Mouse (Mus musculus): ENCODE measurements around the gene Osbpl6. TPM values are rescaled to one million over a fixed set of nuclear protein-coding genes. Genes with fewer than 3 reads are reported as not detected.

Gene Osbpl6
- polyA plus RNA-seq, 1 experiment from 2014 or later: 6.8 TPM

GRCm38 (mm10) chr2:76532490-76533126 is 126.3 kb downstream of the Osbpl6 start:
- H3K9ac ChIP-seq: no peak overlapping the region
- H3K9me3 ChIP-seq (replicated peaks): no peaks in the 10 kb centered on the region
- WGBS: 80% methylated on average over 14 of the region's 14 CpGs
- no peaks in the 10 kb centered on the region for H3K4me1 ChIP-seq (replicated peaks)
- no peaks in the 10 kb centered on the region for H3K36me3 ChIP-seq
- H3K4me3 ChIP-seq: no peak overlapping the region
- H3K27ac ChIP-seq (ENCODE audit: poor library complexity, severe bottlenecking): no peak overlapping the region
- no peak for ATAC-seq (ENCODE audit: insufficient number of reproducible peaks, low FRiP score)
- H3K4me2 ChIP-seq: no peak overlapping the region
- no peaks in the 10 kb centered on the region for H3K27me3 ChIP-seq (replicated peaks)

- 80% methylated on average over 7 of the region's 7 CpGs for WGBS
Measured at GRCm38 (mm10) chr2:76534932-76535331, 128.6 kb downstream of the Osbpl6 start.

GRCm38 (mm10) chr2:76541900-76542299 is 135.6 kb downstream of the Osbpl6 start:
- Histone ChIP-seq H3K9me3 (replicated peaks) (no peaks in the 10 kb centered on the region), H3K36me3 (no peaks in the 10 kb centered on the region), H3K27me3 (replicated peaks) (no peaks in the 10 kb centered on the region), H3K4me3 (no peak overlapping the region), H3K27ac (ENCODE audit: poor library complexity, severe bottlenecking) (no peak overlapping the region), H3K4me2 (no peak overlapping the region), H3K4me1 (replicated peaks) (peaks cover 9% of the 10 kb centered on the region), H3K9ac (no peak overlapping the region)
- ATAC-seq (ENCODE audit: insufficient number of reproducible peaks, low FRiP score): no peak
- WGBS: 72% methylated on average over 9 of the region's 9 CpGs

More at GRCm38 (mm10) chr2:76534932-76535331, 128.6 kb downstream of the Osbpl6 start:
- no peak overlapping the region for H3K4me2 ChIP-seq
- H3K4me1 ChIP-seq (replicated peaks): peaks cover 7% of the 10 kb centered on the region
- H3K36me3 ChIP-seq: no peaks in the 10 kb centered on the region
- no peak overlapping the region for H3K27ac ChIP-seq (ENCODE audit: poor library complexity, severe bottlenecking)
- no peaks in the 10 kb centered on the region for H3K9me3 ChIP-seq (replicated peaks)
- H3K9ac ChIP-seq: no peak overlapping the region
- H3K4me3 ChIP-seq: no peak overlapping the region
- no peaks in the 10 kb centered on the region for H3K27me3 ChIP-seq (replicated peaks)
- no peak for ATAC-seq (ENCODE audit: insufficient number of reproducible peaks, low FRiP score)

GRCm38 (mm10) chr2:76542921-76543320 is 136.6 kb downstream of the Osbpl6 start:
- ATAC-seq (ENCODE audit: insufficient number of reproducible peaks, low FRiP score): no peak
- Histone ChIP-seq H3K4me1 (replicated peaks) (peaks cover 9% of the 10 kb centered on the region), H3K9ac (no peak overlapping the region), H3K27me3 (replicated peaks) (no peaks in the 10 kb centered on the region), H3K27ac (ENCODE audit: poor library complexity, severe bottlenecking) (no peak overlapping the region), H3K36me3 (no peaks in the 10 kb centered on the region), H3K9me3 (replicated peaks) (no peaks in the 10 kb centered on the region), H3K4me3 (no peak overlapping the region), H3K4me2 (no peak overlapping the region)
- WGBS: 84% methylated on average over 5 of the region's 5 CpGs

- WGBS: 79% methylated on average over 8 of the region's 8 CpGs
- Histone ChIP-seq H3K36me3 (no peaks in the 10 kb centered on the region), H3K4me2 (no peak overlapping the region), H3K9ac (no peak overlapping the region), H3K4me1 (replicated peaks) (no peaks in the 10 kb centered on the region), H3K27me3 (replicated peaks) (no peaks in the 10 kb centered on the region), H3K9me3 (replicated peaks) (no peaks in the 10 kb centered on the region), H3K4me3 (no peak overlapping the region), H3K27ac (ENCODE audit: poor library complexity, severe bottlenecking) (no peak overlapping the region)
- ATAC-seq (ENCODE audit: insufficient number of reproducible peaks, low FRiP score): no peak
Measured at GRCm38 (mm10) chr2:76545539-76545938, 139.2 kb downstream of the Osbpl6 start.

GRCm38 (mm10) chr2:76548171-76548570 is 141.9 kb downstream of the Osbpl6 start:
- ATAC-seq (ENCODE audit: insufficient number of reproducible peaks, low FRiP score): no peak
- no peaks in the 10 kb centered on the region for H3K27me3 ChIP-seq (replicated peaks)
- H3K4me1 ChIP-seq (replicated peaks): no peaks in the 10 kb centered on the region
- H3K9me3 ChIP-seq (replicated peaks): no peaks in the 10 kb centered on the region
- no peak overlapping the region for H3K4me3 ChIP-seq
- H3K36me3 ChIP-seq: no peaks in the 10 kb centered on the region
- H3K4me2 ChIP-seq: no peak overlapping the region
- no peak overlapping the region for H3K27ac ChIP-seq (ENCODE audit: poor library complexity, severe bottlenecking)
- 82% methylated on average over 10 of the region's 10 CpGs for WGBS
- H3K9ac ChIP-seq: no peak overlapping the region

- H3K4me3 ChIP-seq: no peak overlapping the region
Measured at GRCm38 (mm10) chr2:76548836-76549235, 142.5 kb downstream of the Osbpl6 start.

GRCm38 (mm10) chr2:76549316-76549715 is 143.0 kb downstream of the Osbpl6 start:
- no peak overlapping the region for H3K4me3 ChIP-seq
- no peak overlapping the region for H3K9ac ChIP-seq
- H3K27me3 ChIP-seq (replicated peaks): no peaks in the 10 kb centered on the region
- no peak for ATAC-seq (ENCODE audit: insufficient number of reproducible peaks, low FRiP score)
- no peak overlapping the region for H3K4me2 ChIP-seq
- H3K27ac ChIP-seq (ENCODE audit: poor library complexity, severe bottlenecking): no peak overlapping the region
- WGBS: 87% methylated on average over 12 of the region's 12 CpGs
- no peaks in the 10 kb centered on the region for H3K36me3 ChIP-seq
- H3K4me1 ChIP-seq (replicated peaks): no peaks in the 10 kb centered on the region
- H3K9me3 ChIP-seq (replicated peaks): no peaks in the 10 kb centered on the region

More at GRCm38 (mm10) chr2:76548836-76549235, 142.5 kb downstream of the Osbpl6 start:
- no peaks in the 10 kb centered on the region for H3K9me3 ChIP-seq (replicated peaks)
- H3K9ac ChIP-seq: no peak overlapping the region
- 76% methylated on average over 7 of the region's 7 CpGs for WGBS
- no peaks in the 10 kb centered on the region for H3K4me1 ChIP-seq (replicated peaks)
- H3K36me3 ChIP-seq: no peaks in the 10 kb centered on the region
- no peak overlapping the region for H3K4me2 ChIP-seq
- ATAC-seq (ENCODE audit: insufficient number of reproducible peaks, low FRiP score): no peak
- H3K27me3 ChIP-seq (replicated peaks): no peaks in the 10 kb centered on the region
- no peak overlapping the region for H3K27ac ChIP-seq (ENCODE audit: poor library complexity, severe bottlenecking)

- Histone ChIP-seq H3K9ac (no peak overlapping the region), H3K27me3 (replicated peaks) (no peaks in the 10 kb centered on the region), H3K4me3 (no peak overlapping the region), H3K4me2 (no peak overlapping the region), H3K4me1 (replicated peaks) (no peaks in the 10 kb centered on the region), H3K9me3 (replicated peaks) (no peaks in the 10 kb centered on the region), H3K27ac (ENCODE audit: poor library complexity, severe bottlenecking) (no peak overlapping the region), H3K36me3 (no peaks in the 10 kb centered on the region)
- 85% methylated on average over 11 of the region's 11 CpGs for WGBS
- no peak for ATAC-seq (ENCODE audit: insufficient number of reproducible peaks, low FRiP score)
Measured at GRCm38 (mm10) chr2:76555852-76556558, 149.7 kb downstream of the Osbpl6 start.

- no peak overlapping the region for H3K4me2 ChIP-seq
- no peaks in the 10 kb centered on the region for H3K4me1 ChIP-seq (replicated peaks)
- H3K27me3 ChIP-seq (replicated peaks): no peaks in the 10 kb centered on the region
- no peak overlapping the region for H3K4me3 ChIP-seq
- WGBS: 82% methylated on average over 10 of the region's 10 CpGs
- H3K9me3 ChIP-seq (replicated peaks): no peaks in the 10 kb centered on the region
- H3K27ac ChIP-seq (ENCODE audit: poor library complexity, severe bottlenecking): no peak overlapping the region
- no peaks in the 10 kb centered on the region for H3K36me3 ChIP-seq
- no peak overlapping the region for H3K9ac ChIP-seq
- ATAC-seq (ENCODE audit: insufficient number of reproducible peaks, low FRiP score): no peak
Measured at GRCm38 (mm10) chr2:76560146-76560545, 153.8 kb downstream of the Osbpl6 start.

- H3K36me3 ChIP-seq: no peaks in the 10 kb centered on the region
- ATAC-seq (ENCODE audit: insufficient number of reproducible peaks, low FRiP score): no peak
- no peak overlapping the region for H3K27ac ChIP-seq (ENCODE audit: poor library complexity, severe bottlenecking)
- H3K4me2 ChIP-seq: no peak overlapping the region
- H3K9me3 ChIP-seq (replicated peaks): no peaks in the 10 kb centered on the region
- 64% methylated on average over 4 of the region's 4 CpGs for WGBS
- no peak overlapping the region for H3K9ac ChIP-seq
- no peak overlapping the region for H3K4me3 ChIP-seq
- no peaks in the 10 kb centered on the region for H3K27me3 ChIP-seq (replicated peaks)
- no peaks in the 10 kb centered on the region for H3K4me1 ChIP-seq (replicated peaks)
Measured at GRCm38 (mm10) chr2:76563862-76564261, 157.6 kb downstream of the Osbpl6 start.

Measured in heart, embryonic 12.5 days (tissue).